Mouse (Mus musculus) embryonic facial prominence, embryonic 11.5 days (tissue): Measurements from ENCODE around the gene Lrrk1. TPM values are rescaled to one million over a fixed set of nuclear protein-coding genes. Genes with fewer than 3 reads are reported as not detected.

Experiments used
- ATAC-seq: fragments of 200-750 bp; cut with Nextera tagmentation; replicated peaks from 2 replicates; pipeline ENCODE4 v1.8.0; 2017; ENCODE audit warnings: low read depth; ENCODE audit not compliant: insufficient number of reproducible peaks, low FRiP score, low TSS enrichment
- DNase-seq: peaks from one replicate; pipeline ENCODE4 v3.0.0-alpha.2; 2015; ENCODE audit warnings: low spot score
- H3K27ac ChIP-seq: fragments of 300-500 bp; sonication (generic); replicated peaks from 2 replicates; pipeline ENCODE4 v1.5.1; 2014; ENCODE audit warnings: mild to moderate bottlenecking, low read depth, low read length, control low read depth
- H3K27me3 ChIP-seq: fragments of 300-500 bp; sonication (generic); 2 replicates; pipeline ENCODE4 v1.6.1; 2014; ENCODE audit warnings: mild to moderate bottlenecking, low read length, moderate library complexity, mixed read lengths; ENCODE audit not compliant: control insufficient read depth, insufficient read depth
- H3K36me3 ChIP-seq: fragments of 300-500 bp; sonication (generic); replicated peaks from 2 replicates; pipeline ENCODE4 v1.6.1; 2014; ENCODE audit warnings: low read depth, mild to moderate bottlenecking, low read length, moderate library complexity, mixed read lengths; ENCODE audit not compliant: control insufficient read depth, insufficient read depth
- H3K4me1 ChIP-seq: fragments of 300-500 bp; sonication (generic); 2 replicates; pipeline ENCODE4 v1.6.1; 2014; ENCODE audit warnings: low read length, mixed read lengths; ENCODE audit not compliant: control insufficient read depth, insufficient read depth
- H3K4me2 ChIP-seq: fragments of 300-500 bp; sonication (generic); 2 replicates; pipeline ENCODE4 v1.6.1; 2014; ENCODE audit warnings: low read depth, mild to moderate bottlenecking, control low read depth, low read length, moderate library complexity
- H3K4me3 ChIP-seq: fragments of 300-500 bp; sonication (generic); 2 replicates; pipeline ENCODE4 v1.5.1; 2014; ENCODE audit warnings: low read depth, low read length, control low read depth
- H3K9ac ChIP-seq: fragments of 300-500 bp; sonication (generic); replicated peaks from 2 replicates; pipeline ENCODE4 v1.6.1; 2014; ENCODE audit warnings: mild to moderate bottlenecking, control low read depth, low read length
- H3K9me3 ChIP-seq: fragments of 300-500 bp; sonication (generic); replicated peaks from 2 replicates; pipeline ENCODE4 v1.6.1; 2016; ENCODE audit warnings: mild to moderate bottlenecking, low read length, inconsistent platforms, mixed read lengths; ENCODE audit not compliant: control insufficient read depth
- WGBS: fragments of 180-500 bp; shearing (Covaris S2); extraction: QIAGEN DNeasy Blood & Tissue Kit; methylation state at CpG from one replicate; pipeline ENCODE4 v1.1.7; 2014; 5-methylcytosine and 5-hydroxymethylcytosine counted together
- polyA plus RNA-seq: library from polyadenylated mRNA; unstranded; fragments of >200 nt; fragmentation: Nextera tagmentation; extraction: Ambion mirVana; gene quantifications from 2 replicates; pipeline ENCODE4 v1.2.1, GENCODE M21; 2014

Gene Lrrk1
- polyA plus RNA-seq, result 3.1 and 5.1 TPM in 2 replicates

- no peaks in the 10 kb centered on the region for H3K4me1 ChIP-seq
- H3K27ac ChIP-seq, result no peak within 1 kb of the TSS
- H3K36me3 ChIP-seq, result no peaks in the 10 kb centered on the region
- H3K9ac ChIP-seq, result peak within 1 kb of the TSS; percentile 85
- WGBS, result 0% methylated on average over 70 of the region's 70 CpGs
- H3K4me2 ChIP-seq, result peak within 1 kb of the TSS; percentile 94
- peak within 1 kb of the TSS; percentile 62 for H3K4me3 ChIP-seq
- no peaks in the 10 kb centered on the region for H3K9me3 ChIP-seq
- DNase-seq (peak; percentile 75), ATAC-seq (peak; percentile 54)
- H3K27me3 ChIP-seq, result no peaks in the 10 kb centered on the region
These were observed at the start of gene Lrrk1 for GRCm38 (mm10) chr7:66387813-66388521. Gene Lrrk1, minus strand, starts transcription at chr7:66388350.

- H3K36me3 ChIP-seq, result no peaks in the 10 kb centered on the region
- DNase-seq, result peak; percentile 71
- H3K27me3 ChIP-seq, result no peaks in the 10 kb centered on the region
- H3K4me3 ChIP-seq, result no peak overlapping the region
- ATAC-seq, result no peak
- H3K4me2 ChIP-seq, result no peak overlapping the region
- 47% methylated on average over 10 of the region's 10 CpGs for WGBS
- no peaks in the 10 kb centered on the region for H3K4me1 ChIP-seq
- H3K27ac ChIP-seq, result no peak overlapping the region
- H3K9ac ChIP-seq, result no peak overlapping the region
- no peaks in the 10 kb centered on the region for H3K9me3 ChIP-seq
These were observed 46.3 kb upstream of the Lrrk1 start for GRCm38 (mm10) chr7:66434453-66434935.

DNA sequence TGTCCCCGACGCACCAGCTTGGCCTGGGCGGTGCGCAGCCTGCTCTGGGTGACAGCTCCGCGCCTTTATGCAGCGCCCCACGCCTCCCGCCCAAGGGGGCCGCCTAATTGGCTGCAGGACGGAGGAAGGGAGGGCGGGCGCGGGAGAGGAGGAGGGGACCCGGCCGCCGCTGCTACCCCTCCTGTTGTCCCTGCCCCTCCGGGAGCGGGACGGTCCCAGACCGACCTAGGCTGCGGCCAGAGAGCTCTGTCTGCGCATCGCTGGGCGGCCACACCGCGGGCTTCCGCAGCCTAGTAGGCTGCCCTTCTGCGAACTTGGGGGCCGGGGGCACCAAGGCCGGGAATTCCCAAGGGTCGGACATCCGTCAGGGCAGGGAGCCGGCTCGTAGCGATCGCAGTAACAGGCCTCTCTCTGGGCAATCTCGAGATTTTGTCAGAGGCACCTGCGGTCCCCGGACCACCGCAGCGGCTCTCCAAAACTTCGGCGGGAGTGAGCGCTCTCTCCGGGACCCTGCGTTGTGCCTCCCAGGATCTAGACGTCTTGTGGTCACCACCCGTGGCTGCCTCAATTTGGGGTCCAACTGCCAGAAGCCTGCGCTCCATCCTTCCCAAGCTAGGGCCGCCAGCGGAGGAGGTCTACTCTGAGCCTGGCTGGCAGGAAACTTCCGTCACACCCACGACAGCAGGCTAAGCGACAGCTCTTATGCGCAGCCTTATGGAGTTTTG, 39.4 kb upstream of the Lrrk1 start, which contains the start of gene Aldh1a3:
TSS of gene Aldh1a3 (minus strand) at position 81 of the 725 bp plus-strand sequence.
- peak within 1 kb of the TSS; percentile 4; the same call in 1 of the 2 replicates for H3K9ac ChIP-seq
- WGBS, result under 1% methylated on average over 53 of the region's 56 CpGs

DNA sequence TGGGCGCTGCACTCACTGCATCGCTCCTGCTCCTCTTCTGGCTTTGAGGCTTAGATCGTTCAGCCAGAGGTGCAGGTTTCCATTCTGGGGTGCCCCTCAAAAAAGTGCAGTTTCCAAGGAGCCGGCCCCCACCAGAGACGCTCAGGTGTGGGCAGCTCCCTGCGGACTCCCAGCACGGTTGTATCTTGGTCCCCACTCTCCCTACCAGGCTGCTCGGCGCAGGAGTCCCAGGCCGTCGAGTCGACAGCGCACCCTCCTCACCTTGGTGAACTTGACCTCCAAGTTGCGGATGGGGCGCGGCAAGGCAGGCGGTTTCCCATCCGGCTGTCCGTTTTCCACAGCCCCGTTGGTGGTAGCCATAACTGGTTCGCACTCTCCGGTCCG, 38.9 kb upstream of the Lrrk1 start:
- H3K27ac ChIP-seq, result no peak overlapping the region
- no peak for DNase-seq
- peaks cover 31% of the 10 kb centered on the region for H3K27me3 ChIP-seq
- H3K4me1 ChIP-seq, result peaks cover 8% of the 10 kb centered on the region
- no peaks in the 10 kb centered on the region for H3K9me3 ChIP-seq
- H3K4me3 ChIP-seq, result peak overlapping the region; percentile 50
- WGBS, result under 1% methylated on average over 23 of the region's 23 CpGs
- ATAC-seq, result peak; percentile 12; the same call in 1 of the 2 replicates
- H3K36me3 ChIP-seq, result no peaks in the 10 kb centered on the region
- no peak overlapping the region; the same call in 1 of the 2 replicates for H3K9ac ChIP-seq
- peak overlapping the region; percentile 97 for H3K4me2 ChIP-seq

More for the DNA sequence above, 39.4 kb upstream of the Lrrk1 start, which contains the start of gene Aldh1a3:
- Histone ChIP-seq H3K9me3 (no peaks in the 10 kb centered on the region), H3K27ac (no peak within 1 kb of the TSS), H3K27me3 (peaks cover 31% of the 10 kb centered on the region), H3K4me2 (peak within 1 kb of the TSS; percentile 97), H3K36me3 (no peaks in the 10 kb centered on the region), H3K4me3 (peak within 1 kb of the TSS; percentile 50), H3K4me1 (peaks cover 8% of the 10 kb centered on the region)
- ATAC-seq, result peak; percentile 84
- peak; percentile 54 for DNase-seq

DNA sequence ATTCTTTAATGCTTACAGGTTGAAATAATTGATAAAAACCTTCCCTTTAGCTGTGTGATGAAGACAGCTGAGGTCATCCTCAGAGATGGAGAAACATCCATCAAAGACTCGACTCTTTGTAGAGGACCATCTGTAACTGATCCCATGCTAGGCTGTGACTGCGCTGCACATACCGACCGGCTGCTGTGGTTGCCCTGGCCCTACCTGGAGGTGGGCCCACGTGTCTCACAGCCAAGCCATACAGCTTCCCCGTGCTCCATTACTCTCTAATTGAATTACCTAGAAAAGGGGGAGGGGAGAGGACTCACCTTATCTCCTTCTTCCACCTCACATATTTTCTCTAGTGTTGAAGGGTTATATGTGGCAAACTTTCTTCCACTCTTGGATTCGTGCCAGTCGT, 33.8 kb upstream of the Lrrk1 start:
- ATAC-seq, result no peak
- H3K27ac ChIP-seq, result no peak overlapping the region
- H3K27me3 ChIP-seq, result peaks cover 15% of the 10 kb centered on the region
- peaks cover 5% of the 10 kb centered on the region; the same call in 1 of the 2 replicates for H3K4me1 ChIP-seq
- H3K9me3 ChIP-seq, result no peaks in the 10 kb centered on the region
- no peaks in the 10 kb centered on the region for H3K36me3 ChIP-seq
- H3K9ac ChIP-seq, result no peak overlapping the region
- no peak for DNase-seq
- 73% methylated on average over 8 of the region's 8 CpGs for WGBS
- H3K4me2 ChIP-seq, result no peak overlapping the region
- no peak overlapping the region for H3K4me3 ChIP-seq

- ATAC-seq, result no peak
- no peak overlapping the region for H3K4me3 ChIP-seq
- no peaks in the 10 kb centered on the region for H3K9me3 ChIP-seq
- no peak overlapping the region for H3K4me2 ChIP-seq
- H3K9ac ChIP-seq, result no peak overlapping the region
- no peaks in the 10 kb centered on the region for H3K36me3 ChIP-seq
- WGBS, result 50% methylated on average over 12 of the region's 12 CpGs
- no peaks in the 10 kb centered on the region for H3K4me1 ChIP-seq
- H3K27me3 ChIP-seq, result no peaks in the 10 kb centered on the region
- H3K27ac ChIP-seq, result no peak overlapping the region
- no peak for DNase-seq
These were observed 30.8 kb upstream of the Lrrk1 start for GRCm38 (mm10) chr7:66418981-66419380.

- Histone ChIP-seq H3K9me3 (no peaks in the 10 kb centered on the region), H3K27ac (no peak overlapping the region), H3K36me3 (no peaks in the 10 kb centered on the region), H3K4me1 (no peaks in the 10 kb centered on the region), H3K4me2 (no peak overlapping the region), H3K4me3 (no peak overlapping the region), H3K9ac (no peak overlapping the region), H3K27me3 (no peaks in the 10 kb centered on the region)
- DNase-seq (no peak), ATAC-seq (no peak)
- 81% methylated on average over 4 of the region's 4 CpGs for WGBS
These were observed 28.7 kb upstream of the Lrrk1 start for GRCm38 (mm10) chr7:66416829-66417228.

DNA sequence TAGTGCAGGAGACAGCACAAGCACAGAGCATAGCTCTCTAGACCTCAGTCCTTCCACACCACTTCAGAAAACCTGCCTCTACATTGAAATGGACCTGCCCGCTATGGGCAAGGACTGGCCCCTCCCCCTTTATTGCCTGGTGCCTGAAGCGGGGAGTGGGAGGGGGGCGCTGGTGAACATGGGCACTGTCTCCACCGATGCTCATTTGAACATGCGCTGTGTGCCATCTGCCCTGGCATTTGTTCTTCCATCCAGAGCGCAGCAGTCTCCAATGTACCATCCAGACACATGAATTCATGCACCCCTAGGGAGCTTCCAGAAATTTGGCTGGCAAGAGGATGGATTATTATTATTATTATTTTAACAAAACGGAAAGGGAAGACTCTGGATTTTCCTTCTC, 24.9 kb upstream of the Lrrk1 start:
- DNase-seq, result no peak
- 82% methylated on average over 7 of the region's 7 CpGs for WGBS

More for the DNA sequence above, 24.9 kb upstream of the Lrrk1 start:
- Histone ChIP-seq H3K9ac (no peak overlapping the region), H3K27ac (no peak overlapping the region), H3K4me2 (no peak overlapping the region), H3K36me3 (no peaks in the 10 kb centered on the region), H3K4me1 (no peaks in the 10 kb centered on the region), H3K27me3 (no peaks in the 10 kb centered on the region), H3K4me3 (no peak overlapping the region), H3K9me3 (no peaks in the 10 kb centered on the region)
- ATAC-seq, result no peak
